In the genomic region with DNA sequence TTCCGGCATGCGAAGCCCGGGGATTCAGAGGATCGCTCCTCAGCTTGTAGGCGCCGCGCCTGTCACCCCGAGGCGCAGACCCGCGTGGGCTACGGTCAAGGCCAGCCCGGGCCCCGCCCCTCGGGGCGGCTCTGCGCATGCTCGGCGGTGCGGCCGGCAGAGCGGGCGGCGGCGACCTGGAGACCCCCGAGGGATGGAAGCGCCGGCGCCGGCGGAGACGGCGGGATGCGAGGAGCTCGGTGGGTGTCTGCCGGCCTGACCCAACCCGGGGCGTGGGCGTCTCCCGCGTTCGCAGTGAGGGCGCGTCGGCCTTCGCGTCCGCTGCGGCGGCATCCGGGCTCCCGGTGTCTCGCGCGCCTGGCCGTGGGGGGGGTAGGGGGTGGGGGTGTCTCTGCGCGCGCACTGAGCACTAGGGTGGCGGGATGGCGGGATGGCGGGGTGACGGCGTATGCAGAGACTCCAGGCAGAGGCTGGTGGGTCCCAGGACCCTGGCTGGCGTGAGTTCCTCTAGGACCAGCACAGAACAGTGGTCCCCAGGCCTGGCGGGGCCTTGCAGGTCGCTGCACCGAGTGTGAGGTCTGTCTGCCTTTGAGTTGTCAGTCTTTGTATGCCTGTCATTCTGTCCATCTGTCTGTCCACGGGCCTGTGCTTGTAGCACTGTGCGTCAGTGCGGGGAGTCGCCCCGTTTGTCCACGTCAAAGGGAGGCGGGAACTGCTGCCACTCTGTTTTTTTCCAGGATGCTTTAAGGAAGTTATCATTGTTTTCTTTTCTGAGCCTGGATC, we compare ENCODE assay signal across 9 mouse cellular contexts. TPM values are rescaled to one million over a fixed set of nuclear protein-coding genes. Genes with fewer than 3 reads are reported as not detected.
DNase-seq lines count a peak whose midpoint lies in the region; ATAC-seq and TF ChIP-seq lines count a peak whose summit lies in the region.
"Had no signal": no experiment of that assay in that cellular context is flagged by ENCODE, and none has a peak within 500 bp of the region (broad histone marks: within the 10 kb centered on the region; RNA-seq: fewer than 3 reads in every experiment).

A gene (plus strand): TSS at position 140 of the 783 bp plus-strand sequence.

- H3K9me3 ChIP-seq in forebrain, embryonic 10.5 days: no peaks in the 10 kb centered on the region
- no peaks in the 10 kb centered on the region for H3K9me3 ChIP-seq in heart, embryonic 15.5 days (replicated peaks)
- H3K9me3 ChIP-seq in liver, embryonic 13.5 days (replicated peaks): no peaks in the 10 kb centered on the region
- no peaks in the 10 kb centered on the region for H3K9me3 ChIP-seq in stomach, embryonic 14.5 days (ENCODE audit: control insufficient read depth, low read depth, low read length)
- H3K9me3 ChIP-seq: G1E had no signal

- WGBS in forebrain, embryonic 10.5 days: under 1% methylated on average over 75 of the region's 75 CpGs
- WGBS in heart, embryonic 15.5 days: under 1% methylated on average over 58 of the region's 75 CpGs
- 2% methylated on average over 73 of the region's 75 CpGs for WGBS in liver, embryonic 13.5 days (ENCODE audit: insufficient replicate concordance)
- WGBS in stomach, embryonic 14.5 days: under 1% methylated on average over 67 of the region's 75 CpGs

- peaks cover 30% of the 10 kb centered on the region for H3K27me3 ChIP-seq in forebrain, embryonic 10.5 days (ENCODE audit: poor library complexity, severe bottlenecking)
- no peaks in the 10 kb centered on the region for H3K27me3 ChIP-seq in heart, embryonic 15.5 days
- H3K27me3 ChIP-seq in liver, embryonic 13.5 days: peaks cover 21% of the 10 kb centered on the region
- no peaks in the 10 kb centered on the region for H3K27me3 ChIP-seq in stomach, embryonic 14.5 days (ENCODE audit: control insufficient read depth, insufficient read depth, low read length)

- TF ChIP-seq CTCF in bone marrow macrophage, adult 2 months (IDR thresholded peaks at IDR 0.05; ENCODE audit: low read depth, low read length): no peak

- peak within 1 kb of the TSS; percentile 82 for H3K9ac ChIP-seq in heart, embryonic 15.5 days
- H3K9ac ChIP-seq in liver, embryonic 13.5 days: peak within 1 kb of the TSS; percentile 66
- peak within 1 kb of the TSS; percentile 68 for H3K9ac ChIP-seq in stomach, embryonic 14.5 days (replicated peaks; ENCODE audit: low read depth, low read length)

- H3K4me3 ChIP-seq in bone marrow macrophage, adult 2 months (ENCODE audit: insufficient read depth, low read length): peak within 1 kb of the TSS; percentile 74
- peak within 1 kb of the TSS; percentile 85 for H3K4me3 ChIP-seq in forebrain, embryonic 10.5 days
- peak within 1 kb of the TSS; percentile 88 for H3K4me3 ChIP-seq in heart, embryonic 15.5 days
- peak within 1 kb of the TSS; percentile 63 for H3K4me3 ChIP-seq in liver, embryonic 13.5 days (replicated peaks)
- peak within 1 kb of the TSS; percentile 69 for H3K4me3 ChIP-seq in stomach, embryonic 14.5 days (ENCODE audit: low read depth, low read length)

- DNase-seq in 3T3-L1 (ENCODE audit: low read depth, low spot score): peak; percentile 77
- peak; percentile 69 for DNase-seq in forebrain, embryonic 10.5 days (ENCODE audit: extremely low spot score, low spot score)
- peak; percentile 75 to 87 for DNase-seq in kidney, postnatal 25 days
- DNase-seq in liver, embryonic 13.5 days: peak; percentile 17
- peak; percentile 31 to 46 for DNase-seq in natural killer cell, adult 2 months (ENCODE audit: low spot score in 2 of 2)

- peak within 1 kb of the TSS; percentile 93 for H3K4me2 ChIP-seq in heart, embryonic 15.5 days
- H3K4me2 ChIP-seq in liver, embryonic 13.5 days: peak within 1 kb of the TSS; percentile 76
- peak within 1 kb of the TSS; percentile 69 for H3K4me2 ChIP-seq in stomach, embryonic 14.5 days (replicated peaks; ENCODE audit: low read depth, low read length)

- peak; percentile 85 for ATAC-seq in heart, embryonic 15.5 days (replicated peaks; ENCODE audit: insufficient number of reproducible peaks, insufficient read depth, low FRiP score, low read depth)
- ATAC-seq in liver, embryonic 13.5 days (ENCODE audit: low read depth): peak; percentile 79
- peak; percentile 84 for ATAC-seq in stomach, embryonic 14.5 days (ENCODE audit: insufficient number of reproducible peaks, insufficient read depth, low FRiP score, low read depth)

- H3K4me1 ChIP-seq in bone marrow macrophage, adult 2 months (ENCODE audit: control insufficient read depth, insufficient read depth, low read length): peaks cover 32% of the 10 kb centered on the region
- peaks cover 24% of the 10 kb centered on the region for H3K4me1 ChIP-seq in forebrain, embryonic 10.5 days
- H3K4me1 ChIP-seq in heart, embryonic 15.5 days (replicated peaks): peaks cover 15% of the 10 kb centered on the region
- peaks cover 8% of the 10 kb centered on the region for H3K4me1 ChIP-seq in liver, embryonic 13.5 days (replicated peaks)
- H3K4me1 ChIP-seq in stomach, embryonic 14.5 days (ENCODE audit: control insufficient read depth, insufficient read depth, low read length): no peaks in the 10 kb centered on the region

- peak within 1 kb of the TSS; percentile 92 for H3K27ac ChIP-seq in bone marrow macrophage, adult 2 months (ENCODE audit: insufficient read depth, low read depth, low read length)
- H3K27ac ChIP-seq in forebrain, embryonic 10.5 days: peak within 1 kb of the TSS; percentile 94
- H3K27ac ChIP-seq in heart, embryonic 15.5 days: peak within 1 kb of the TSS; percentile 80
- H3K27ac ChIP-seq in liver, embryonic 13.5 days: no peak within 1 kb of the TSS
- H3K27ac ChIP-seq in stomach, embryonic 14.5 days (ENCODE audit: low read length): peak within 1 kb of the TSS; percentile 44; the same call in 1 of the 2 replicates

- no peak for TF ChIP-seq POLR2A in bone marrow macrophage, adult 2 months (IDR thresholded peaks at IDR 0.05; ENCODE audit: borderline replicate concordance, low read depth, low read length)

- H3K36me3 ChIP-seq in forebrain, embryonic 10.5 days (replicated peaks): no peaks in the 10 kb centered on the region
- H3K36me3 ChIP-seq in heart, embryonic 15.5 days: no peaks in the 10 kb centered on the region
- H3K36me3 ChIP-seq in liver, embryonic 13.5 days: no peaks in the 10 kb centered on the region
- H3K36me3 ChIP-seq in stomach, embryonic 14.5 days (ENCODE audit: control insufficient read depth, insufficient read depth, low read length): no peaks in the 10 kb centered on the region
- H3K36me3 ChIP-seq: G1E had no signal

RNA-seq across cellular contexts. Expression of the gene that starts here (rescaled TPM):
- polyA plus RNA-seq in bone marrow macrophage, adult 2 months (2012; ENCODE audit: insufficient read depth, insufficient read length, missing spikeins): 16.0 and 19.0 TPM in 2 replicates
- polyA plus RNA-seq in forebrain, embryonic 10.5 days (2016; fragmentation: Nextera tagmentation; extraction: Ambion mirVana): 9.9 and 10.9 TPM in 2 replicates
- polyA plus RNA-seq in heart, embryonic 15.5 days (2015; fragmentation: Nextera tagmentation; extraction: Ambion mirVana): 7.2 and 9.5 TPM in 2 replicates
- polyA plus RNA-seq in liver, embryonic 13.5 days (2015; fragmentation: Nextera tagmentation; extraction: Ambion mirVana): 1.4 and 1.6 TPM in 2 replicates
- 24.3 and 28.7 TPM in 2 replicates for polyA plus RNA-seq in stomach, embryonic 14.5 days (2014; fragmentation: Nextera tagmentation; extraction: Ambion mirVana)
- polyA plus RNA-seq: G1E had no signal

Comparison
In these comparisons a context has a peak if more than half of its experiments do, and no peak if none do; other contexts are left out.
1. DNase-seq: peak in every context shown above with its lines; median percentile 81 in kidney, postnatal 25 days; 77 in 3T3-L1; 69 in forebrain, embryonic 10.5 days; 38 in natural killer cell, adult 2 months; 17 in liver, embryonic 13.5 days.